Mouse (Mus musculus): Measurements from ENCODE around the gene Alpl.

- no peak for TF ChIP-seq CTCF (IDR thresholded peaks at IDR 0.05; ENCODE audit: low read depth, low read length)
- no peak for TF ChIP-seq POLR2A (IDR thresholded peaks at IDR 0.05; ENCODE audit: extremely low read depth, insufficient read depth, low read length)
Measured at GRCm38 (mm10) chr4:137818341-137818740, 22.2 kb upstream of the Alpl start.
